Mouse (Mus musculus): ENCODE results near the gene Dusp18. TPM values are rescaled to one million over a fixed set of nuclear protein-coding genes. Genes with fewer than 3 reads are reported as not detected.

Dusp18 gene
- polyA plus RNA-seq, 1 experiment, result 18.4 TPM

- no peak for DNase-seq (ENCODE audit: extremely low spot score in 1 of 2, low spot score in 1 of 2)
These were observed 27.1 kb downstream of the Dusp18 start for GRCm38 (mm10) chr11:3922115-3922514.

- no peak for DNase-seq (ENCODE audit: extremely low spot score in 1 of 2, low spot score in 1 of 2)
These were observed 27.7 kb downstream of the Dusp18 start for GRCm38 (mm10) chr11:3922731-3923130.

- DNase-seq (ENCODE audit: extremely low spot score in 1 of 2, low spot score in 1 of 2), result no peak
These were observed 30.9 kb downstream of the Dusp18 start for GRCm38 (mm10) chr11:3925916-3926315.

GRCm38 (mm10) chr11:3930019-3930418, 35.0 kb downstream of the Dusp18 start:
- no peak for DNase-seq (ENCODE audit: extremely low spot score in 1 of 2, low spot score in 1 of 2)

GRCm38 (mm10) chr11:3930931-3931330, 35.9 kb downstream of the Dusp18 start:
- DNase-seq (ENCODE audit: extremely low spot score in 1 of 2, low spot score in 1 of 2), result no peak

- DNase-seq (ENCODE audit: extremely low spot score in 1 of 2, low spot score in 1 of 2), result peak in 1 of 2 experiments; percentile 66
These were observed 36.6 kb downstream of the Dusp18 start, which contains the start of gene Tcn2 for GRCm38 (mm10) chr11:3931511-3932211. Gene Tcn2 (minus strand): TSS chr11:3932159.

GRCm38 (mm10) chr11:3933756-3934285, 38.8 kb downstream of the Dusp18 start:
- DNase-seq (ENCODE audit: extremely low spot score in 1 of 2, low spot score in 1 of 2), result no peak

GRCm38 (mm10) chr11:3935135-3935534, 40.1 kb downstream of the Dusp18 start:
- DNase-seq (ENCODE audit: extremely low spot score in 1 of 2, low spot score in 1 of 2), result no peak

- DNase-seq (ENCODE audit: extremely low spot score in 1 of 2, low spot score in 1 of 2), result no peak
These were observed 41.3 kb downstream of the Dusp18 start for GRCm38 (mm10) chr11:3936318-3936717.

GRCm38 (mm10) chr11:3937321-3937874, 42.4 kb downstream of the Dusp18 start:
- no peak for DNase-seq (ENCODE audit: extremely low spot score in 1 of 2, low spot score in 1 of 2)

- DNase-seq (ENCODE audit: extremely low spot score in 1 of 2, low spot score in 1 of 2), result no peak
These were observed 46.3 kb downstream of the Dusp18 start for GRCm38 (mm10) chr11:3941371-3941770.

- DNase-seq (ENCODE audit: extremely low spot score in 1 of 2, low spot score in 1 of 2), result no peak
These were observed 51.3 kb downstream of the Dusp18 start for GRCm38 (mm10) chr11:3946386-3946785.

Other genes starting within 250 kb of the Dusp18 start
- 24.6 and 29.5 TPM in 2 replicates for gene Morc2a, start 246.0 kb upstream of the Dusp18 start, polyA plus RNA-seq (2012; rRNA removed)
- 65.4 TPM in 2 replicates for gene Osbp2, start 31.3 kb upstream of the Dusp18 start, polyA plus RNA-seq (2012; rRNA removed)
- gene 4921536K21Rik, start 142 bp upstream of the Dusp18 start, polyA plus RNA-seq (2012; rRNA removed), result 0.28 and 0.46 TPM in 2 replicates
- gene Slc35e4, start 19.4 kb downstream of the Dusp18 start, polyA plus RNA-seq (2012; rRNA removed), result 23.9 and 24.0 TPM in 2 replicates
- 33.2 and 39.2 TPM in 2 replicates for gene Tcn2, start 36.9 kb downstream of the Dusp18 start, polyA plus RNA-seq (2012; rRNA removed)
- gene Pes1, start 68.7 kb downstream of the Dusp18 start, polyA plus RNA-seq (2012; rRNA removed), result 34.4 and 36.9 TPM in 2 replicates
- gene 4930556J24Rik, start 81.5 kb downstream of the Dusp18 start, polyA plus RNA-seq (2012; rRNA removed), result 0.06 TPM in 1 of 2 replicates, not detected in the other
- gene Gal3st1, start 88.4 kb downstream of the Dusp18 start, polyA plus RNA-seq (2012; rRNA removed), result 25.5 and 26.8 TPM in 2 replicates
- gene Sec14l4, start 136.2 kb downstream of the Dusp18 start, polyA plus RNA-seq (2012; rRNA removed), result 0.08 and 0.30 TPM in 2 replicates
- gene Sec14l3, start 169.6 kb downstream of the Dusp18 start, polyA plus RNA-seq (2012; rRNA removed), result 0.40 and 2.2 TPM in 2 replicates
- gene Mtfp1, start 200.2 kb downstream of the Dusp18 start, polyA plus RNA-seq (2012; rRNA removed), result 112 and 119 TPM in 2 replicates
- 41.8 and 43.0 TPM in 2 replicates for gene Sec14l2, start 228.2 kb downstream of the Dusp18 start, polyA plus RNA-seq (2012; rRNA removed)
- gene Rnf215, start 240.0 kb downstream of the Dusp18 start, polyA plus RNA-seq (2012; rRNA removed), result 47.6 and 48.7 TPM in 2 replicates

All from frontal cortex, adult 2 months (tissue).